Mouse (Mus musculus) urinary bladder, postnatal 36 days (tissue): ENCODE results near the gene Lipc.
"Not testable (repeated sequence)": the region's sequence is repeated elsewhere in the genome, so short reads cannot be mapped to it uniquely, and the experiment has no call there.

ENCODE experiments used
- DNase-seq, 2 experiments: peaks; one replicate each; pipeline ENCODE4 v3.0.0; 2022; ENCODE audit warnings: low spot score in 2 of 2, mixed read lengths in 1 of 2

Lipc gene

GRCm38 (mm10) chr9:70859233-70859632 lies 92.8 kb downstream of the Lipc start:
- no peak for DNase-seq

- no peak for DNase-seq
These were observed 96.2 kb downstream of the Lipc start for GRCm38 (mm10) chr9:70855868-70856267.

GRCm38 (mm10) chr9:70854950-70855349 lies 97.1 kb downstream of the Lipc start:
- no peak for DNase-seq

DNA sequence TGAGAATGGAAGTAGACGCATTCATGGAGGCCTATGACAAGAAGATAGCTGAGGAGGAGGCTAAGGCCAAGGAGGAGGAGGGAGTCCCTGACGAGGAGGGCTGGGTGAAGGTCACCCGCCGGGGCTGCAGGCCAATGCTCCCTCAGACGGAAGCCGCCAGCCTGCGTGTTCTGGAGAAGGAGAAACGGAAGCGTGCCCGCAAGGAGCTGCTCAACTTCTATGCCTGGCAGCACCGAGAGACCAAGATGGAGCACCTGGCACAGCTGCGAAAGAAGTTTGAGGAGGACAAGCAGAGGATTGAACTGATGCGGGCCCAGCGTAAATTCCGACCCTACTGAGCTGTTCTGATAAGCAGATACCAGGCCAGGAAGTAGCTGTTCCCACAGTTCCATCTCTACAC lies 98.9 kb downstream of the Lipc start:
- not testable (repeated sequence) for DNase-seq

DNA sequence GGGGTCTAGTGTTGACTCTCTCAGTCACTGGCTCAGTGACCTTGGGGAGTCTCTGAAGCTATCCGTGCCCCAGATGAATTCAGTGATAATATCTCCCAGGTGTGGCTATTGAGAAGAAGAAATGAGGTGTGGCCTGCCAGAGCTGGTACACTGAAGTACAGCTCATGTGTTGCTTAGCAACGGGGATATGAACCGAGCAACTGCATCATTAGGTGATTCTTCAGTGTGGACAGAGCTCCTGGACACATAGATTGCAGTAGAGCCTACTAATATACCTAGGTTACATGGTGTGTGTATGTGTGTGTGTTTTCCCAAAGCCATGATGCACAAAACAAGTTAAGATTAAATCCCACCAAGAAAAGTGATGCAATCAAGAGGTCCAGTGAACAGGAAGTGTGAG lies 100.5 kb downstream of the Lipc start:
- no peak for DNase-seq

DNA sequence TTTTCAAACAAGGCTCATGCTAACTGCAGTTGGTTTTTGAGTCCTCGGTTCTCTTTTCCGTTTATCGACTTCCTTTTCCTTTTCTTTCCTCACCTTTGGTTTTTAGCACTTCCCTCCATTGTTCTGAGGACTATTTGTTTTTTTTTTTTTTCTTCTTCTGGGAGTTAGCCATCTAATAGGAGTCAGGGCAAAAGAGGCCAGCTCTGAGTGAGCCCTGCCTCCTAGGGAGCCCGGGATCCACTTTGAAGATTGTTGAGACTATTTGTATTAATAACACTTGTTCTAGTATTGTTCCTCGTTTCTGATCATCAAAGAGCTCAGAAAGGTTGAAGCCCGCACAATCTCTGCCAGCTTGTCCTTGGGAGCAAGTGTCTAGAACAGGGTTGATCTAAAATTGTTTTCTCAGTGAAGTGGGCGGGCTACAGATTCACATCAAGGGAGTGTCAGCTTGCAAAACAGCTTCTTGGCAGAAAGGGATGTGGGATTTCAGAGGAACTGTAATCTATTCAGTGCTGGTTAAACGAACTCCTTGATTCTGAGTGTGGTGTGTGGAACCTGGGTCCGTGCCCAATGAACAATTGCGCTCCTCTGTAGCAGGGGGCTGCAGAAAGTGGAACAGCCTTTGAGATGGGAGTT lies 103.8 kb downstream of the Lipc start:
- DNase-seq, result no peak

- no peak for DNase-seq
These were observed 104.4 kb downstream of the Lipc start for GRCm38 (mm10) chr9:70847627-70848051.

- no peak for DNase-seq
These were observed 108.8 kb downstream of the Lipc start for GRCm38 (mm10) chr9:70843270-70843669.

DNA sequence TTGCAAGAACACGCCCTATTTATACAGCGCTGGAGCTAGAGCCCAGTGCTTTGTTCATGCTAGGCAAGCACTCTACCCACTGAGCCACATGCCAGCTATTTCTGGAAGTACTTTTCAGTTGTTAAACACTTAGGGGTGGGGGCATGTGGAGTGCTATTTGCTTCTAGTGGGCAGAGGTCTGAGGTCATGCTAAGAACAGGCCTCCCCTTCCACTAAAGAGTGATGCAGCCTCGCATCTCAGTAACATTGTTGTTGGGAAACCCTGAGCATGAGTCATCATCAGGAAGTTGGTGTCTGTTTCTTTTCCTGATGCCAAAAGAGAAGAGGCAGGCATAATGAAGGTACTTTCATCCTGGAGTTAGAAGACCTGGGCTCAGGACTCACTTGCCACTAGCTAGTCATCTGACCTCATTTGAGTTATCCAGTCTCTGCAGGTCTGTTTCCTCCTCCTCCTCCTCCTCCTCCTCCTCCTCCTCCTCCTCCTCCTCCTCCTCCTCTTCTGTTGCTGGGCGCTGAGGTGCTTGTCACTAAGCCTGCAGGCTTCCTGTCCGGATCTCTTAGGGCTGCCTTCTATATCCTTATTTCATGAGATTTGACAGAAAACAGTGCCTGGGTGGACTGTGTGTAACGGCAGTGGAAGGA lies 109.6 kb downstream of the Lipc start:
- peak in 1 of 2 experiments; percentile 26 for DNase-seq

DNA sequence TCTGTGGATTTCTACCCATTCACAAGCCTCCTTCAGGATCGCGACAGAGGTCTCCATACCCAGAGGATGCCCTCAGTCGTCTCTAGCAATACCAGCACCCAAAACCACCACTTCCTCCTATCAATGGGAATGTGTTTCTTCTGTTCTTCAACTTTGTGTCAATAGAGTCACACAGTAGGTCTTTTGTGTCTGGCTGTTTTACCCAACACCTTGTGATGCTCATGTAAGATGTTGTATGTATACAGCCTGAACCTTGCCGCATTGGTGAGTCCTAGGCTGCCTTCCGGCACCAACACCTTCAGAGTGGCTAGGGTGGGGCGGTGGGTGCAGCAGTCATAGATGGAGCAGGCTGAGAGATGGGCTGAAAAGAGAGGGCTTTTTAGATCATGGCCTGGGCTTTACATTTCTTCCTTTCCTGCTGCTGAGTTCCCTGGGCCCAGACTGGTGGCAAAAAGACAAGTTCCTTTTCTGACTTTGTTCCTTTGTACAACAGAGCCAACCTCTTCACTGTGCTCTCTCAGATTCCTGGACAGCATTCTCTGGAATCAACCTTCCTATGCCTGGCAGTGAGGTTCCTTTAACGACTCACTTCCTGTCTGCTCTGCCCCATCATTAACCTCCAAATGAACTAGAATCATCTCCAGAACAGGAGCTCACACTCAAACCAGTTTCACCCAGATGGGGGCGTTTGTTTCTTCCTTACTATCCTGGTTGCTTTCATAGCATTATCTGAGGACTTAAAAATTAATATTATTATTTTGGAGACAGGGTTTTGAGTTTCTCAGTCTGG lies 110.4 kb downstream of the Lipc start:
- DNase-seq, result no peak

DNA sequence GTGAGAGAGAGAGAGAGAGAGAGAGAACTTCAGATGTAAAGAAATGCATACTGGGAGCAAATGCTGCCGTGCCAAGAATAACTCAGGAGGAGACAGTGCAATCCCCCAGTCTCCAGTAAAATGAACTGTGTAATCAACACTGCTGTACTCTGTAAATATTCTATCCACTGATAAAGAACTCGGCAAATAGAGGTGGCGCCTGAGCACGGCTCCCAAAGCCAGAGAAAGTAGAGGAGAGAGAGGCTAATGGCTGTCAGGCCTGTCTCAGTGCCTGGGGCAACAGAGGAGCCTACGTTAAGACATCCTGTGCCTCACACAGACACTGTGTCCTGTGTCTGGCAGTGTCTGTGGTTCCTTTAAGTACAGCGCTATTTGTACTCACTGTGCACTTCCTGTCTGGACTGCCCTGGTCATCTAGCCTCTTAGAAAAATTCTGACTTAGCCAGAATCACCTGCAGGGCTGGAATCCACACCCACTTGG lies 111.1 kb downstream of the Lipc start:
- peak; percentile 51 to 60 for DNase-seq

- DNase-seq, result peak in 1 of 2 experiments; percentile 61
These were observed 113.7 kb downstream of the Lipc start for GRCm38 (mm10) chr9:70838132-70838911.

GRCm38 (mm10) chr9:70834730-70835154 lies 117.3 kb downstream of the Lipc start:
- DNase-seq, result peak; percentile 85 to 90

- DNase-seq, result no peak
These were observed 117.8 kb downstream of the Lipc start for GRCm38 (mm10) chr9:70834217-70834616.

GRCm38 (mm10) chr9:70833111-70833908 lies 118.7 kb downstream of the Lipc start:
- DNase-seq, result no peak

DNA sequence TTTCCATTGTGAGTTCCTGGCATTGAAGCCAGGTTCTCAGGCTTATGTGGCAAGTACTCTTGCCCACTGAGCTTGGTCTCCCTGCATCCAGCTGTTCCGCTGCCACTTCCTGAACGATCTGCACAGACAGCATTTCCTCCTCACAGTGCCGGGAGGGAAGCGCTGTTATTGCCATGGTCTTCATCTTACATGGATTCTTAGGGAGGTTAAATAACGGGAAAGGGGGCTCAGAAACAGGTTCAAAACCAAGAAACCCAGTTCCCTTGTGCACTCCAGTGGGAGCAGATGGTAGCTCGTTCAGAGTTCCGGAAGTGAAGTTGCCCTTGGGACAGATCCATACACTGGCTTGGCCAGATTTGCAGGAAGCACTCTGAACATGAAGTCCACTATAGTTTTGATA lies 119.8 kb downstream of the Lipc start:
- no peak for DNase-seq

DNA sequence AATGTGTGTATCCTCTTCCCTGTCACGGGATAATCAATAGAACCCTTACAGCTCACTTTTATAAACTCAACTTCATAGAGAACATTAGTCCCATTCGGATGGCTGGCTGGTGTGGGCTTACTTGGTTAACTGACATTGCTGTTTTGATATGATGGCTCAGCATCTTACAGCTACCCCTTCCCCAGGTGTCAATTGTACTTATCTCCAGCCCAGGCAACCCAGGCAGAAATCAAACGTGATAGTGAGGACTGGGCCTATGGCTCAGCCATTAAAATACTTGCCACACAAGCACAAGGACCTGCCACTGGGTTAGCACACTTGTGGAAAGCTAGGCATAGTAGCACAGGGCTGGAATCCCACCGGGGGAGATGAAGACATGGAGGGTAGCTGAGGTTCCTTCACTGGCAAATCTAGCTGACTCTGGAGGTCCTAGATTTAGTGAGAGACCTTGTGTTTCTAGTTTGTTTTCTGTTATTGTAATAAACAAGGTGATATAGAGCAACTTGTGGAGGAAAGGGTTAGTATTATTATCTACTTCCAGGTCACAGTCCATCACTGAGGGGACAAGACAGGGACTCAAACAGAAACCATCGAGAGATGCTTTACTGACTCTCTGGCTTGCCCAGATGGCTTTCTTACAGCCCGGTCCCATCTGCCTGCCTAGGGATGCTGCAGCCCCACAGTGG lies 121.0 kb downstream of the Lipc start:
- no peak for DNase-seq

GRCm38 (mm10) chr9:70829784-70830488 lies 122.1 kb downstream of the Lipc start:
- no peak for DNase-seq

DNA sequence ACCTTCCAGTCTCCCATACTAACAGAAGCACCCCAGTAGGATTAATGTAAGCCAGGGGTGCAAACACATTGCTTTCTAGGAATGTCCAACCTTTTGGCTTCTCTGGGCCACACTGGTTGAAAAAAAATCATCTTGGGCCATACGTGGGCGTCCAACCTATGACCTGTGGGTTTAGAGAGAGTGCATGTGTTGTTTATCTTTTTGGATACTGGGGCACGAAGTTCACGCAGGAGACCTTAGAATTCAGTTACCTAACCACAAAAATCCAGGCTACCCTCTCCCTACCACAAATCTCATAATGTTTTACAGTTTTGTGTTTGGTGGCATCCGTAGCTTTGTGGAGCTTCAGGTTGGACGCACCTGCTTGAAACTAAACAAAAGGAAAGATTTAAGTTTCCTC lies 124.1 kb downstream of the Lipc start:
- no peak for DNase-seq

DNA sequence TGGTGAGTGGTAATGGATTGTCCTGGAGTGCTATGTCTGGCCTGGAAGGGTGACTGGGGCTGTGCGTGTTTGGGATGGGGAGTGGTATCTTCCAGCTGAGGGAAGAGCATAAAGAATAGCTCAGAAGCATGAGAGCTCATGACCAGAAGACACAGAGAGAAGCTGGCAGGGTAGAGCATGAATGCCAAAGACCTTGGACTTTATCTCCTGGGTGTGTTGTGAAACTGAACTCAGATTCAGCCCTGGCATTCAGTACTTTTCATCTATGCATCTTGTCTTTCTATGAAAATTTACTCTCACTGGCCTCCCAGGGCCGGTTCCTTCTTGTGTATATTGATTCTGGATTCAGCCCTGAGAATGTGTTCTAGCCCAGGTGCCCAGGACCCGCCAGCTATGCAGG lies 127.9 kb downstream of the Lipc start:
- DNase-seq, result no peak
